Mouse (Mus musculus) myocyte (in vitro differentiated cells): ENCODE measurements around the gene Aktip. TPM values are rescaled to one million over a fixed set of nuclear protein-coding genes. Genes with fewer than 3 reads are reported as not detected.

Experiments used
- H3K27me3 ChIP-seq: one replicate; pipeline ENCODE4 v1.6.1; 2011; ENCODE audit not compliant: control insufficient read depth, insufficient read depth, insufficient read length
- H3K36me3 ChIP-seq: one replicate; pipeline ENCODE4 v1.6.1; 2011; ENCODE audit not compliant: control insufficient read depth, insufficient read depth
- H3K4me2 ChIP-seq: one replicate; pipeline ENCODE4 v1.6.1; 2011; ENCODE audit warnings: low read depth, control low read depth
- H3K4me3 ChIP-seq: one replicate; pipeline ENCODE4 v1.5.1; 2011; ENCODE audit warnings: mild to moderate bottlenecking, control low read depth, moderate library complexity
- H3K79me2 ChIP-seq: one replicate; pipeline ENCODE4 v1.6.1; 2011; ENCODE audit not compliant: control insufficient read depth, insufficient read depth
- H3ac ChIP-seq: one replicate; pipeline ENCODE4 v1.6.1; 2011; ENCODE audit not compliant: control insufficient read depth, insufficient read length
- CEBPB ChIP-seq: IDR thresholded peaks from 2 replicates; pipeline ENCODE4 v1.6.1; 2011; ENCODE audit warnings: mild to moderate bottlenecking, moderate library complexity; ENCODE audit not compliant: poor library complexity, insufficient read depth, severe bottlenecking
- E2F4 ChIP-seq: IDR thresholded peaks from one replicate; pipeline ENCODE4 v1.6.1; 2011; ENCODE audit warnings: mild to moderate bottlenecking, control low read depth, moderate library complexity; ENCODE audit not compliant: insufficient read depth
- MAX ChIP-seq: IDR thresholded peaks from one replicate; pipeline ENCODE4 v1.6.1; 2011; ENCODE audit warnings: low read depth, mild to moderate bottlenecking, control low read depth
- MYOD1 ChIP-seq, 3 experiments: IDR thresholded peaks; one replicate each; pipeline ENCODE4 v1.6.1; 2011; ENCODE audit warnings: control low read depth in 2 of 3, low read depth in 2 of 3, mild to moderate bottlenecking in 2 of 3, moderate library complexity in 1 of 3; ENCODE audit not compliant: insufficient read length in 2 of 3, control insufficient read depth in 1 of 3
- MYOG ChIP-seq, 3 experiments: IDR thresholded peaks; one replicate each; pipeline ENCODE4 v1.6.1; 2011; ENCODE audit warnings: control low read depth in 2 of 3, low read depth in 2 of 3, mild to moderate bottlenecking in 2 of 3; ENCODE audit not compliant: insufficient read length in 2 of 3, control insufficient read depth in 1 of 3, insufficient read depth in 1 of 3
- POLR2A ChIP-seq: IDR thresholded peaks from one replicate; pipeline ENCODE4 v1.6.1; 2011; ENCODE audit warnings: low read depth, mild to moderate bottlenecking, control low read depth, moderate library complexity; ENCODE audit not compliant: insufficient read length
- POLR2AphosphoS2 ChIP-seq: IDR thresholded peaks from one replicate; pipeline ENCODE4 v1.6.1; 2011; ENCODE audit warnings: low read depth, control low read depth; ENCODE audit not compliant: insufficient read length
- REST ChIP-seq: IDR thresholded peaks from one replicate; pipeline ENCODE4 v1.6.1; 2011; ENCODE audit warnings: mild to moderate bottlenecking, control low read depth, moderate library complexity; ENCODE audit not compliant: insufficient read depth, insufficient read length
- SRF ChIP-seq: IDR thresholded peaks from one replicate; pipeline ENCODE4 v1.6.1; 2011; ENCODE audit warnings: low read depth; ENCODE audit not compliant: control insufficient read depth, insufficient read length
- TCF12 ChIP-seq: IDR thresholded peaks from one replicate; pipeline ENCODE4 v1.6.1; 2011; ENCODE audit warnings: mild to moderate bottlenecking, control low read depth; ENCODE audit not compliant: poor library complexity, insufficient read depth, severe bottlenecking
- TCF3 ChIP-seq: IDR thresholded peaks from one replicate; pipeline ENCODE4 v1.6.1; 2011; ENCODE audit warnings: low read depth, control low read depth; ENCODE audit not compliant: insufficient read length
- USF1 ChIP-seq: IDR thresholded peaks from one replicate; pipeline ENCODE4 v1.6.1; 2011; ENCODE audit warnings: low read depth, mild to moderate bottlenecking, control low read depth, moderate library complexity
- polyA plus RNA-seq: library from polyadenylated mRNA; unstranded; fragments of >200 nt; fragmentation: generic; extraction: Trizol; gene quantifications from one replicate; pipeline ENCODE4 v1.2.1, GENCODE M21; 2012; ENCODE audit warnings: missing spikeins

Gene Aktip
- polyA plus RNA-seq, 1 experiment = 25.5 TPM

- H3ac ChIP-seq = no peak overlapping the region
- no peak overlapping the region for H3K4me2 ChIP-seq
- H3K36me3 ChIP-seq = peaks cover 22% of the 10 kb centered on the region
- TF ChIP-seq MYOG (IDR thresholded peaks at IDR 0.05; ENCODE audit: control insufficient read depth in 1 of 3, insufficient read depth in 1 of 3, insufficient read length in 2 of 3, low read depth in 2 of 3) (no peak), SRF (no peak), MYOD1 (IDR thresholded peaks at IDR 0.05; ENCODE audit: control insufficient read depth in 1 of 3, insufficient read length in 2 of 3, low read depth in 2 of 3) (no peak)
- H3K79me2 ChIP-seq = no peaks in the 10 kb centered on the region
- no peak overlapping the region for H3K4me3 ChIP-seq
- H3K27me3 ChIP-seq = no peaks in the 10 kb centered on the region
Observed at GRCm38 (mm10) chr8:91114910-91115309, 84.9 kb downstream of the Aktip start.

- H3K4me3 ChIP-seq = no peak overlapping the region
- H3K79me2 ChIP-seq = no peaks in the 10 kb centered on the region
- H3K27me3 ChIP-seq = no peaks in the 10 kb centered on the region
- H3K4me2 ChIP-seq = no peak overlapping the region
- peaks cover 20% of the 10 kb centered on the region for H3K36me3 ChIP-seq
- TF ChIP-seq TCF3 = no peak
- no peak for TF ChIP-seq E2F4
- TF ChIP-seq POLR2A = no peak
- TF ChIP-seq REST = no peak
- TF ChIP-seq MAX = no peak
- TF ChIP-seq SRF = no peak
- TF ChIP-seq USF1 = no peak
- no peak for TF ChIP-seq CEBPB
- no peak for TF ChIP-seq MYOG (IDR thresholded peaks at IDR 0.05; ENCODE audit: control insufficient read depth in 1 of 3, insufficient read depth in 1 of 3, insufficient read length in 2 of 3, low read depth in 2 of 3)
- no peak for TF ChIP-seq POLR2AphosphoS2
- TF ChIP-seq MYOD1 (IDR thresholded peaks at IDR 0.05; ENCODE audit: control insufficient read depth in 1 of 3, insufficient read length in 2 of 3, low read depth in 2 of 3) = no peak
- TF ChIP-seq TCF12 = no peak
- no peak overlapping the region for H3ac ChIP-seq
Observed at GRCm38 (mm10) chr8:91114428-91114827, 85.3 kb downstream of the Aktip start.

- TF ChIP-seq POLR2A = no peak
- TF ChIP-seq POLR2AphosphoS2 = no peak
- no peak for TF ChIP-seq MAX
- no peak for TF ChIP-seq USF1
- no peak for TF ChIP-seq REST
- TF ChIP-seq SRF = no peak
- TF ChIP-seq TCF12 = no peak
- TF ChIP-seq MYOG (IDR thresholded peaks at IDR 0.05; ENCODE audit: control insufficient read depth in 1 of 3, insufficient read depth in 1 of 3, insufficient read length in 2 of 3, low read depth in 2 of 3) = no peak
- TF ChIP-seq MYOD1 (IDR thresholded peaks at IDR 0.05; ENCODE audit: control insufficient read depth in 1 of 3, insufficient read length in 2 of 3, low read depth in 2 of 3) = no peak
- TF ChIP-seq TCF3 = no peak
- no peak for TF ChIP-seq E2F4
- no peak for TF ChIP-seq CEBPB
- peaks cover 18% of the 10 kb centered on the region for H3K36me3 ChIP-seq
Observed at GRCm38 (mm10) chr8:91111868-91112477, 87.8 kb downstream of the Aktip start.

GRCm38 (mm10) chr8:91106271-91106670 is 93.5 kb downstream of the Aktip start:
- Histone ChIP-seq H3K27me3 (no peaks in the 10 kb centered on the region), H3K4me3 (no peak overlapping the region), H3K36me3 (peaks cover 7% of the 10 kb centered on the region), H3K4me2 (no peak overlapping the region), H3ac (no peak overlapping the region), H3K79me2 (no peaks in the 10 kb centered on the region)
- TF ChIP-seq TCF3 (no peak), POLR2AphosphoS2 (no peak), USF1 (no peak)

More at GRCm38 (mm10) chr8:91111868-91112477, 87.8 kb downstream of the Aktip start:
- H3K4me3 ChIP-seq = no peak overlapping the region
- no peak overlapping the region for H3K4me2 ChIP-seq
- no peaks in the 10 kb centered on the region for H3K79me2 ChIP-seq
- H3K27me3 ChIP-seq = no peaks in the 10 kb centered on the region
- no peak overlapping the region for H3ac ChIP-seq

- Histone ChIP-seq H3ac (no peak overlapping the region), H3K79me2 (no peaks in the 10 kb centered on the region), H3K27me3 (no peaks in the 10 kb centered on the region), H3K4me2 (no peak overlapping the region), H3K4me3 (no peak overlapping the region), H3K36me3 (peaks cover 7% of the 10 kb centered on the region)
- TF ChIP-seq POLR2A (no peak), USF1 (no peak), MYOD1 (IDR thresholded peaks at IDR 0.05; ENCODE audit: control insufficient read depth in 1 of 3, insufficient read length in 2 of 3, low read depth in 2 of 3) (no peak), E2F4 (no peak), TCF3 (no peak), POLR2AphosphoS2 (no peak), SRF (no peak), TCF12 (no peak), MAX (no peak), REST (no peak), CEBPB (no peak), MYOG (IDR thresholded peaks at IDR 0.05; ENCODE audit: control insufficient read depth in 1 of 3, insufficient read depth in 1 of 3, insufficient read length in 2 of 3, low read depth in 2 of 3) (no peak)
Observed at GRCm38 (mm10) chr8:91098106-91098505, 101.7 kb downstream of the Aktip start.
